8 mouse cellular contexts compared by ENCODE assay signal in genomic region chr15:79747998-79748397, GRCm38 (mm10). TPM values are rescaled to one million over a fixed set of nuclear protein-coding genes. Genes with fewer than 3 reads are reported as not detected.
A peak's percentile ranks its signal among the peaks of the same experiment; 100 is the strongest.
DNase-seq lines count a peak whose midpoint lies in the region; ATAC-seq and TF ChIP-seq lines count a peak whose summit lies in the region.

No protein-coding gene starts in this region.

- peak; percentile 66 for TF ChIP-seq CTCF in stomach, postnatal 0 days (IDR thresholded peaks at IDR 0.05; ENCODE audit: low read depth)

- WGBS in forebrain, embryonic 10.5 days = 61% methylated on average over 11 of the region's 11 CpGs
- WGBS in forebrain, embryonic 12.5 days = 51% methylated on average over 11 of the region's 11 CpGs
- 68% methylated on average over 11 of the region's 11 CpGs for WGBS in stomach, postnatal 0 days

- peaks cover 11% of the 10 kb centered on the region for H3K4me1 ChIP-seq in forebrain, embryonic 10.5 days
- H3K4me1 ChIP-seq in forebrain, embryonic 12.5 days = peaks cover 2% of the 10 kb centered on the region
- H3K4me1 ChIP-seq in stomach, postnatal 0 days (replicated peaks; ENCODE audit: control insufficient read depth, insufficient read depth) = no peaks in the 10 kb centered on the region

- TF ChIP-seq EP300 in stomach, postnatal 0 days (optimal IDR thresholded peaks at IDR 0.05) = no peak

- no peak for ATAC-seq in forebrain, embryonic 12.5 days (ENCODE audit: low FRiP score)
- ATAC-seq in stomach, postnatal 0 days (ENCODE audit: low FRiP score, low TSS enrichment) = no peak

- peak; percentile 60 for DNase-seq in forebrain, embryonic 10.5 days (ENCODE audit: extremely low spot score, low spot score)
- peak; percentile 37 to 69 for DNase-seq in spleen, postnatal 10 days (ENCODE audit: low spot score in 2 of 2)
- DNase-seq in spleen, adult 12 weeks (ENCODE audit: low spot score) = no peak
- peak; percentile 76 to 83 for DNase-seq in kidney, postnatal 4 days
- peak; percentile 35 for DNase-seq in stomach, postnatal 0 days (ENCODE audit: low spot score)
- DNase-seq in urinary bladder, postnatal 4 days (ENCODE audit: low spot score in 2 of 2) = no peak
- DNase-seq in gastrocnemius, postnatal 10 days = no peak

- no peak overlapping the region for H3K4me3 ChIP-seq in forebrain, embryonic 10.5 days
- H3K4me3 ChIP-seq in forebrain, embryonic 12.5 days (replicated peaks) = no peak overlapping the region
- no peak overlapping the region for H3K4me3 ChIP-seq in stomach, postnatal 0 days (ENCODE audit: low read depth, low read length)

- no peak overlapping the region for H3K9ac ChIP-seq in forebrain, embryonic 12.5 days
- no peak overlapping the region for H3K9ac ChIP-seq in stomach, postnatal 0 days (ENCODE audit: low read length)

- H3K4me2 ChIP-seq in forebrain, embryonic 12.5 days = no peak overlapping the region
- H3K4me2 ChIP-seq in stomach, postnatal 0 days (replicated peaks; ENCODE audit: low read depth) = no peak overlapping the region

- H3K9me3 ChIP-seq in forebrain, embryonic 10.5 days = no peaks in the 10 kb centered on the region
- H3K9me3 ChIP-seq in forebrain, embryonic 12.5 days = no peaks in the 10 kb centered on the region
- no peaks in the 10 kb centered on the region for H3K9me3 ChIP-seq in stomach, postnatal 0 days (ENCODE audit: control insufficient read depth, low read length)

- no peaks in the 10 kb centered on the region for H3K27me3 ChIP-seq in forebrain, embryonic 10.5 days (ENCODE audit: poor library complexity, severe bottlenecking)
- H3K27me3 ChIP-seq in forebrain, embryonic 12.5 days = no peaks in the 10 kb centered on the region
- H3K27me3 ChIP-seq in stomach, postnatal 0 days (ENCODE audit: control insufficient read depth, insufficient read depth, low read length) = no peaks in the 10 kb centered on the region

- no peaks in the 10 kb centered on the region for H3K36me3 ChIP-seq in forebrain, embryonic 10.5 days (replicated peaks)
- H3K36me3 ChIP-seq in forebrain, embryonic 12.5 days (replicated peaks) = no peaks in the 10 kb centered on the region
- H3K36me3 ChIP-seq in stomach, postnatal 0 days (ENCODE audit: control insufficient read depth, insufficient read depth, low read length) = no peaks in the 10 kb centered on the region

- no peak overlapping the region; the same call in 1 of the 2 replicates for H3K27ac ChIP-seq in forebrain, embryonic 10.5 days
- no peak overlapping the region for H3K27ac ChIP-seq in forebrain, embryonic 12.5 days
- no peak overlapping the region for H3K27ac ChIP-seq in stomach, postnatal 0 days (replicated peaks)

RNA-seq across cellular contexts. Expression of gene Sun2, which starts 5.7 kb away (rescaled TPM):
- polyA plus RNA-seq in forebrain, embryonic 10.5 days (2016; fragmentation: Nextera tagmentation; extraction: Ambion mirVana) = 2.0 and 3.4 TPM in 2 replicates
- 6.2 and 8.6 TPM in 2 replicates for polyA plus RNA-seq in forebrain, embryonic 12.5 days (2016; fragmentation: Nextera tagmentation; extraction: Ambion mirVana)
- 2.2 TPM in 2 replicates for polyA plus RNA-seq in stomach, postnatal 0 days (2015; fragmentation: Nextera tagmentation; extraction: Ambion mirVana)
- total RNA-seq in gastrocnemius, postnatal 10 days (2021) = 10 to 100 TPM; 61.3 to 65.9 TPM

RNA-seq across cellular contexts. Expression of gene Dnal4, which starts 29.7 kb away (rescaled TPM):
- 63.3 and 70.8 TPM in 2 replicates for polyA plus RNA-seq in forebrain, embryonic 10.5 days (2016; fragmentation: Nextera tagmentation; extraction: Ambion mirVana)
- 76.7 and 78.3 TPM in 2 replicates for polyA plus RNA-seq in forebrain, embryonic 12.5 days (2016; fragmentation: Nextera tagmentation; extraction: Ambion mirVana)
- polyA plus RNA-seq in stomach, postnatal 0 days (2015; fragmentation: Nextera tagmentation; extraction: Ambion mirVana) = 30.5 and 31.4 TPM in 2 replicates
- 10 to 100 TPM; 10.4 to 12.6 TPM for total RNA-seq in gastrocnemius, postnatal 10 days (2021)

RNA-seq across cellular contexts. Expression of gene Nptxr, which starts 56.6 kb away (rescaled TPM):
- 1.6 and 1.7 TPM in 2 replicates for polyA plus RNA-seq in forebrain, embryonic 10.5 days (2016; fragmentation: Nextera tagmentation; extraction: Ambion mirVana)
- 7.2 and 8.0 TPM in 2 replicates for polyA plus RNA-seq in forebrain, embryonic 12.5 days (2016; fragmentation: Nextera tagmentation; extraction: Ambion mirVana)
- 2.0 and 2.5 TPM in 2 replicates for polyA plus RNA-seq in stomach, postnatal 0 days (2015; fragmentation: Nextera tagmentation; extraction: Ambion mirVana)
- total RNA-seq in gastrocnemius, postnatal 10 days (2021) = 1 to 10 TPM; 4.2 to 5.1 TPM

RNA-seq across cellular contexts. Expression of gene Gtpbp1, which starts 57.4 kb away (rescaled TPM):
- 48.3 and 52.5 TPM in 2 replicates for polyA plus RNA-seq in forebrain, embryonic 10.5 days (2016; fragmentation: Nextera tagmentation; extraction: Ambion mirVana)
- polyA plus RNA-seq in forebrain, embryonic 12.5 days (2016; fragmentation: Nextera tagmentation; extraction: Ambion mirVana) = 51.5 and 55.7 TPM in 2 replicates
- polyA plus RNA-seq in stomach, postnatal 0 days (2015; fragmentation: Nextera tagmentation; extraction: Ambion mirVana) = 13.3 and 17.1 TPM in 2 replicates
- total RNA-seq in gastrocnemius, postnatal 10 days (2021) = 10 to 100 TPM; 14.3 to 16.8 TPM

Comparison
In these comparisons a context has a peak if more than half of its experiments do, and no peak if none do; other contexts are left out.
1. DNase-seq: peak in forebrain, embryonic 10.5 days (single experiment), spleen, postnatal 10 days (2 of 2), kidney, postnatal 4 days (2 of 2) and stomach, postnatal 0 days (single experiment); none in spleen, adult 12 weeks (single experiment), urinary bladder, postnatal 4 days (0 of 2) and gastrocnemius, postnatal 10 days (single experiment).